Mouse (Mus musculus): ENCODE measurements around the gene Slc2a8. TPM values are rescaled to one million over a fixed set of nuclear protein-coding genes. Genes with fewer than 3 reads are reported as not detected.

Slc2a8 gene
- total and polyA plus RNA-seq, 3 experiments, result 7.4 to 16.0 TPM; not detected in 1

DNA sequence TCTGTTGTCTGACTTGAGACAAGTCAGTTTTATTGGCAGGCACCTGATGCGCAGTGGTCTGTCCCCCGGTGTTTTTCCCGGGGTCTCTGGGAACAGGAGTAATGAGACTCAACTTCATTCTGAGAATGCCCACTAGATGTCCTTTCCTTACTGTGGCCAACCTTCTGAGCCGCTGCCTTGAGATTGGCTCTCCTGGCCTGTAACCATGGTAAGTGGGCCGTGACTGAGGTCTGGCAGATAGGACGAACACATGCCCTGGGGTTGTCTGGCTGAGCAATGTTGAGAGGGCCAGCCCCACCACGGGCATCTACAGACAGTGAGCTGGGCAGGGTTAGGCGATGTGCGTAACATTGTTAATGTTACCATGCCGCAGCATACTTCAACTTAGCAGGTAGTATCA is 42.7 kb upstream of the Slc2a8 start:
- Histone ChIP-seq H3K27ac (ENCODE audit: control insufficient read depth, low read depth, low read length) (no peak overlapping the region), H3K79me2 (ENCODE audit: control insufficient read depth, insufficient read depth, low read length, poor library complexity) (no peaks in the 10 kb centered on the region), H3K9me3 (replicated peaks; ENCODE audit: insufficient read depth, low read length) (no peaks in the 10 kb centered on the region), H3K9ac (ENCODE audit: control insufficient read depth, low read depth, low read length, poor library complexity, severe bottlenecking) (no peak overlapping the region), H3K4me3 (ENCODE audit: control insufficient read depth in 1 of 2, insufficient read depth in 1 of 2, low read depth in 2 of 2, low read length in 2 of 2) (no peak overlapping the region), H3K27me3 (ENCODE audit: control insufficient read depth in 1 of 2, insufficient read depth in 2 of 2, low read length in 2 of 2) (no peaks in the 10 kb centered on the region), H3K36me3 (ENCODE audit: control insufficient read depth in 1 of 2, insufficient read depth in 2 of 2, low read length in 2 of 2) (no peaks in the 10 kb centered on the region), H3K4me1 (ENCODE audit: control insufficient read depth in 1 of 2, insufficient read depth in 2 of 2, low read length in 2 of 2) (no peaks in the 10 kb centered on the region)
- TF ChIP-seq E2F4 (IDR thresholded peaks at IDR 0.05; ENCODE audit: borderline replicate concordance, low read depth, low read length) (no peak), ZNF384 (IDR thresholded peaks at IDR 0.05; ENCODE audit: low read depth, low read length) (no peak), ETS1 (IDR thresholded peaks at IDR 0.05; ENCODE audit: low read depth, low read length) (no peak), USF2 (IDR thresholded peaks at IDR 0.05; ENCODE audit: borderline replicate concordance in 1 of 2, insufficient read depth in 1 of 2, low read depth in 1 of 2, low read length in 2 of 2) (no peak), RAD21 (IDR thresholded peaks at IDR 0.05; ENCODE audit: low read depth, low read length) (no peak), BHLHE40 (IDR thresholded peaks at IDR 0.05; ENCODE audit: borderline replicate concordance, low read depth, low read length) (no peak), KAT2A (conservative IDR thresholded peaks at IDR 0.05; ENCODE audit: low read depth, low read length) (no peak), MXI1 (IDR thresholded peaks at IDR 0.05; ENCODE audit: low read depth, low read length) (no peak), ZC3H11A (IDR thresholded peaks at IDR 0.05; ENCODE audit: low read depth, low read length) (no peak), SMC3 (IDR thresholded peaks at IDR 0.05; ENCODE audit: low read depth, low read length) (no peak), POLR2A (IDR thresholded peaks at IDR 0.05; ENCODE audit: control insufficient read depth in 1 of 2, insufficient read depth in 1 of 2, low read depth in 1 of 2, low read length in 2 of 2, poor library complexity in 1 of 2) (no peak), ZKSCAN1 (IDR thresholded peaks at IDR 0.05; ENCODE audit: low read depth, low read length) (no peak)
- DNase-seq (ENCODE audit: low read depth, low spot score), result no peak

DNA sequence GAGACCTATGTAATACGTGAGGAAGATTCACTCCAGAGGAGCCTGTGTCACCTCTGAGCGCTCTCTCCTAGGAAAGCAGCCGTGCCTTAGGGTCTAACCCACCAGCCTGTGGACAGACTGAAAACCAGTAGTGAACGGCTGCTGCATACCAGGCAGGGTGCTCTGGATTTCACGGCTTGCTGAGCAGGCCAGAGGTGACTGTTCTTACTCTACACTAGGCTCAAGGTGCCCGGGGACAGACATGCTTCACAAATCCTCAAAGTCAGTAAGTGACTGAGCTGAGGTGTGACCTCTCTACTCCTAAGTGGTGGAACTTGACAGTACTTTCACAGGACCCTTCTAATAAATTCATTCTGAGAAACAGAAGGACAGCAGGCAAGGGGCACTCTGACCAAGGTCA is 41.0 kb upstream of the Slc2a8 start:
- H3K9me3 ChIP-seq (replicated peaks; ENCODE audit: insufficient read depth, low read length), result no peaks in the 10 kb centered on the region
- TF ChIP-seq POLR2AphosphoS2 (IDR thresholded peaks at IDR 0.05; ENCODE audit: low read length), result no peak
- TF ChIP-seq POLR2A (IDR thresholded peaks at IDR 0.05; ENCODE audit: control insufficient read depth in 1 of 2, insufficient read depth in 1 of 2, low read depth in 1 of 2, low read length in 2 of 2, poor library complexity in 1 of 2), result no peak
- no peak for TF ChIP-seq ZNF384 (IDR thresholded peaks at IDR 0.05; ENCODE audit: low read depth, low read length)
- H3K9ac ChIP-seq (ENCODE audit: control insufficient read depth, low read depth, low read length, poor library complexity, severe bottlenecking), result no peak overlapping the region
- H3K79me2 ChIP-seq (ENCODE audit: control insufficient read depth, insufficient read depth, low read length, poor library complexity), result no peaks in the 10 kb centered on the region
- H3K4me1 ChIP-seq (ENCODE audit: control insufficient read depth in 1 of 2, insufficient read depth in 2 of 2, low read length in 2 of 2), result no peaks in the 10 kb centered on the region
- H3K27ac ChIP-seq (ENCODE audit: control insufficient read depth, low read depth, low read length), result no peak overlapping the region
- DNase-seq (ENCODE audit: low read depth, low spot score), result no peak
- H3K4me3 ChIP-seq (ENCODE audit: control insufficient read depth in 1 of 2, insufficient read depth in 1 of 2, low read depth in 2 of 2, low read length in 2 of 2), result no peak overlapping the region
- H3K36me3 ChIP-seq (ENCODE audit: control insufficient read depth in 1 of 2, insufficient read depth in 2 of 2, low read length in 2 of 2), result no peaks in the 10 kb centered on the region
- H3K27me3 ChIP-seq (ENCODE audit: control insufficient read depth in 1 of 2, insufficient read depth in 2 of 2, low read length in 2 of 2), result no peaks in the 10 kb centered on the region

DNA sequence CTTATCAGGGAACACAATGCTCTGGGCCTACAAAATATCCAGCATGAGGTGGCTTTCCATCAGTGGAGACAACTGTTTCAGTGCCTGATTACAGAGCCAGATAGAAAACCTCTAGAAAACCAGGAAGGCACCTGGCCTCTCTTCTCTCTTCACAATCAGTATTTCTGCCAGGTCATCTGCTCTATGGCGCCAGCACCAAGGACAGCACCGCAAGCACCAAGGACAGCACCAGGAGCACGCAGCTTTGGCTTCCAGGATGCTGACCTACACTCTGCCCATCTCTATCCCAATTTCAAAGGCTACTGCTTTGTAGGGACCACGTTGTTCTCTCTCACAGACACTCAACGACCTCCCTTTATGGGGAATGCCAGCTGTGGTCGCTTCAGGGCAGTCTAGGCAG is 36.1 kb upstream of the Slc2a8 start:
- H3K4me3 ChIP-seq (ENCODE audit: control insufficient read depth in 1 of 2, insufficient read depth in 1 of 2, low read depth in 2 of 2, low read length in 2 of 2), result no peak overlapping the region
- no peaks in the 10 kb centered on the region for H3K27me3 ChIP-seq (ENCODE audit: control insufficient read depth in 1 of 2, insufficient read depth in 2 of 2, low read length in 2 of 2)
- H3K4me1 ChIP-seq (ENCODE audit: control insufficient read depth in 1 of 2, insufficient read depth in 2 of 2, low read length in 2 of 2), result peaks cover 0 to 12% of the 10 kb centered on the region in 2 experiments; a peak in 2 of 4 replicates
- no peak for TF ChIP-seq NELFE (IDR thresholded peaks at IDR 0.05; ENCODE audit: low read depth, low read length)
- TF ChIP-seq MXI1 (IDR thresholded peaks at IDR 0.05; ENCODE audit: low read depth, low read length), result peak; percentile 99
- TF ChIP-seq GATA1 (IDR thresholded peaks at IDR 0.05; ENCODE audit: low read depth, low read length), result 0 out of 2 replicates have a peak, but pooled peaks have one; percentile 4
- peak; percentile 99 for TF ChIP-seq SIN3A (IDR thresholded peaks at IDR 0.05; ENCODE audit: low read length)
- DNase-seq (ENCODE audit: low read depth, low spot score), result peak; percentile 78
- no peaks in the 10 kb centered on the region for H3K9me3 ChIP-seq (replicated peaks; ENCODE audit: insufficient read depth, low read length)
- H3K27ac ChIP-seq (ENCODE audit: control insufficient read depth, low read depth, low read length), result no peak overlapping the region
- H3K9ac ChIP-seq (ENCODE audit: control insufficient read depth, low read depth, low read length, poor library complexity, severe bottlenecking), result no peak overlapping the region
- H3K79me2 ChIP-seq (ENCODE audit: control insufficient read depth, insufficient read depth, low read length, poor library complexity), result no peaks in the 10 kb centered on the region
- peaks cover 0 to 2% of the 10 kb centered on the region in 2 experiments; a peak in 1 of 4 replicates for H3K36me3 ChIP-seq (ENCODE audit: control insufficient read depth in 1 of 2, insufficient read depth in 2 of 2, low read length in 2 of 2)
